Mouse (Mus musculus) erythroid progenitor cell, adult 5-6 weeks (primary cell): ENCODE data around the gene Ccr8. TPM values are rescaled to one million over a fixed set of nuclear protein-coding genes. Genes with fewer than 3 reads are reported as not detected.
"Not testable (repeated sequence)": the region's sequence is repeated elsewhere in the genome, so short reads cannot be mapped to it uniquely, and the experiment has no call there.

Experiments
- ATAC-seq: replicated peaks from 2 replicates; pipeline ENCODE4 v1.8.0; 2016; ENCODE audit warnings: moderate number of reproducible peaks, mild to moderate bottlenecking, moderate TSS enrichment, inconsistent platforms; ENCODE audit not compliant: poor library complexity, low FRiP score, severe bottlenecking
- total RNA-seq, 2 experiments: library from RNA; stranded (forward) in 1 of 2; stranded (reverse) in 1 of 2; fragments of 150-400 nt in 1 of 2; fragments of 186-747, 209-891 nt in 1 of 2; gene quantifications; 2 replicates each; pipeline versions ENCODE4 v1.2.3 to v1.2.4; 2015 to 2017; ENCODE audit warnings: low replicate concordance in 2 of 2

The Ccr8 gene
- total RNA-seq, 2 experiments from 2014 or later = not detected

DNA sequence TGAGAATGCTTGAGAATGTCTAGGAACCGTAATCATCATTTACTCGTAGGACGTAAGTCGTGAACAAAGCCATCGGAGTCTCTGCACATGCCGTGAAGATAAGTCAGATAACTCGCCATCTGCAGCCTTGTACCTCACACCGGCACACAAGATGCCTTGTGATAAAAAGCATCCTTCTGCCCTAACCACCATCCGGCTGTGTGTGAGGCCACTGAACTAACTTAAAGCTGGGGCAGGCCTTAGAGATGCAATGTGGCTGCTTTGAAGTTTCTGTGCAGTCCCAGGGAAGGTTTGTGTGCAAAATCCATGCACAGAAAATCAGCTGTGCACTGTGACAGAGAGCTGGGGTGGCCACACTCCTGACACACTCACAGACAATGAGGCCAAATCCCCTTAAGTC is 7.5 kb upstream of the Ccr8 start:
- no peak for ATAC-seq

DNA sequence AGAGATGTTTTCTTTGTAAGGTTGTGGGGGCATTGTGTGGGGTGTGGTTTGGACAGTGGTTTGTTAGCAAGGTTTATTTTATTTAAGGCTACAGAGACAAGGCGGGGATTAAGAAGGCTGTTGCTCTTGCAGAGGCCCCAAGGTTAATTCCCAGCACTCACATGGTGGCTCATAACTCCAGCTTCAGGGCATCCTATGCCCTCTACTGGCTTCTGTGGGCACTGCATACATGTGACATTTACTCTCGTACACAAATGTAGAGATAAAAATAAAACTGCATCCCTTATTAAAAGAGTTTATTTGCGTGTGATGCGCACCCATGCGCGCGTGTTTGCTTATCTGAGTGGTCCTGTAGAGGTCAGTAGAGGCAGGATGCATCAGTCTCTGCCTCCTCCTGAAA is 2.8 kb upstream of the Ccr8 start:
- no peak for ATAC-seq

DNA sequence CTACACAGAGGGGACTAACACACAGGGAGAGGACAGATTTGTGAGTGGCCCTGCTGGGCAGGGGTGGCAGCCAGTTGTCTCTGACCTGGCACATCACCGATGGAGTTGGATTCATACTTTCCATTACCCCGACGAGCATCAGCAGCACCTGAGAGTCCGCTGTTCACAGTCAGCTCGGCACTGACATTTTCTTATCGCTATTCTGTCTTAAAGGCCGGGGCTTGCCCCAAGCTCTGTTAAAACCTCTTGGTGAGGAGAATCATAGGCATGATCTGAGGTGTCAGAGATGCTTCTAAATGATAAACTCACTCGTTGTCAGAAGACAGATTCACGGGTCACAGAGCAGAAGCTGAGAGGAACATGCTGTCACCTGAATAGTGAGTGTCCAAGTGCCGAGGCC is 828 bp upstream of the Ccr8 start:
- no peak for ATAC-seq

DNA sequence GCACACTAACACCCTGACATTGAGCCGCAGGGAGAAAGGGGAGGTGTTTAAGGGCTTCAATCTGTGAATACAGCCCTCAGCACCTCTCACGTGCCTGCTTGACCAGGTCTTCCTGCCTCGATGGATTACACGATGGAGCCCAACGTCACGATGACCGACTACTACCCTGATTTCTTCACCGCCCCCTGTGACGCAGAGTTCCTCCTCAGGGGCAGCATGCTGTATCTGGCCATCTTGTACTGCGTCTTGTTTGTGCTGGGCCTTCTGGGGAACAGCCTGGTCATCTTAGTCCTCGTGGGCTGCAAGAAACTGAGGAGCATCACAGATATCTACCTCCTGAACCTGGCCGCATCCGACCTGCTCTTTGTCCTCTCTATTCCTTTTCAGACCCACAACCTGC is 1.8 kb downstream of the Ccr8 start:
- no peak for ATAC-seq

DNA sequence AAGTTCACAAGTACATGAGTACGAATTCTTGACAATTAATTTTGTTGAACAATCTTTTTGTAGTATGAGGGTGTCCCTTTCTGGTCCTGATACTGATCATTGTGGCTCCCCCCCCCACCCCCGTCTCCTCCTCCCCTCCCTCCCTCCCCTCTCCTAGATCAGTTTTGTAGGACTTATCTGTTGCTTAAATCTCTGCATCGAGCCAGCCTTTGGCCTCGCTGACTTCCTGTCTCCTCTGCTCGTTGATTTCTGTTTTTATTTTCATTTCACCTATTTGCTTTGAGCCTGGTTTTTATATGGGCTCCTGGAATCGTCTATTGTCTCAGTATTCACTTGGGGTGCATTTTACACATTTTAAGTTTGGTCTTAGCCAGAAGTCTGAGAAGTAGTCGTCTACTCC is 4.0 kb downstream of the Ccr8 start:
- no peak for ATAC-seq

DNA sequence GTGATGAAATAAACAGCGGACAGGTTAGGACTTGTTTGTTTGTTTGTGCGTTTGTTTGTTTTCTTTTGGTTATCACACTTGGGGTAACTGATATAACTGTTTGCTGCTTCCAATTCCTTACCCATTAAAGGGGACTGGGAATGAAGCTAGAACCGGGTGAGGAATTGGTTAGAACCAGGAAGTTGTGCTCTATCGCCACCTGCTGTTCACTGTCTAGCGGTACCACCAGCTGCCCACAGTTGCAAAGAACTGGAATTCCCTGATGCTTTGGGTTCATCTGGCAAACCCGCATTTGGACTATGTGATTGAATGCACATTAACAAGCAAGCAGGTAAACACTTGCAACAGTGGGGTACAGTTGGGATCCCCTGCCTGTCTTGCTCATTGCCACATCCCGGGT is 6.8 kb downstream of the Ccr8 start:
- peak; percentile 78; the same call in 1 of the 2 replicates for ATAC-seq

DNA sequence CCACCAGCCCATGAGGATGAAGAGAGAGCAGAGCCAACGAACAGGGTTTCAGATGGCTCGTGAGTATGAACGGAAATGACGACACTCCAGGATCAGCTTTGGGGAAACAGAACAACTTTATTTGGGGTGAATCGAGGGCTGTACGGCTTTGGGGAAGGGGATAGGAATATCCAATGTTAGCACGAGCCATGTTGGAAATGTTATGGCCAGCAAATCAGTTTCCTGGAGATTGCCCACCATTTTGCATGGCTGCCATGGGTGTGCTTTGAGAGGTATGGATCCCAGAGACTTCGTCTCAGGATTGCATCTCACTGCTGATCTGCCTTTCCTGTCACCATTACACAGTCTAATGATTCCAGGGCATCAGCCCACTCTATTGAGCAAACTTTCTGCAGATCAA is 7.4 kb downstream of the Ccr8 start:
- ATAC-seq = no peak

DNA sequence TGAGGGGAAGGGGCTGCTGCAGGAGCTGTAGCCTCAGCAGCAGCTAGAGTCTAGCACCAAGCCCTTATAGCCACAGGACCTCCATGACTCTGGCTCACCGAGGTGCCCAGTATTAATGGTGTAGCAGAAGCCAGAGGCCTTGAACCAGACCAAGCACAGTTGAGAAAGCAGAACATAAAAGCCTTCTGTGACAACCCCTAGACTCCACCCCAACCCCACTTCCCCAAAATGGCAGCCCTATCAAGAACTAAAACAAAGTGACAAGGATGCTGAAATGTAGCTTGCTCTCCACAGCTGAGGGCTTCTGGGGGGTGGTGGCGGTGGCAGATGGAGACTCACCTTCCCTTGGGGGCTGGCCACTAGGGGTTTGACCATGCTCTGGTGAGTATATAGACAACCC is 9.3 kb downstream of the Ccr8 start:
- ATAC-seq = no peak

DNA sequence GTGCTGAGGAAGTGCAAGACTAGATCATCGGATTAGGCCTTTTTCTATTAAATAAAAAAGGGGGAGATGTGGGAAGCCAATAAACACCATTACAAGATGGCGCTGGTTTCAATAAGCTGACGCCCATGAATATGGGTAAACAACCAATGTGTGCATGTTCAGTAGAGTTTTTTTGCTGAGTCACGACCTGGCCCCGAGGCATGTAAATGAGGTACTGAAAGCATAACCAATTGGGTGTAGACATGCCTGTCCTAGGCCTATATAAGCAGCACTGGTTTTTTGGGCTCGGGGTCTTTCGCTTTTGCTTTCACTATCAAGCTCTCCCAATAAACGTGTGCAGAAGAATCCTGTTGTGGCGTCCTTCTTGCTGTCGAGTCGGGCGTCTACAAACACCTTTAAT is 17.0 kb downstream of the Ccr8 start:
- ATAC-seq = not testable (repeated sequence)

DNA sequence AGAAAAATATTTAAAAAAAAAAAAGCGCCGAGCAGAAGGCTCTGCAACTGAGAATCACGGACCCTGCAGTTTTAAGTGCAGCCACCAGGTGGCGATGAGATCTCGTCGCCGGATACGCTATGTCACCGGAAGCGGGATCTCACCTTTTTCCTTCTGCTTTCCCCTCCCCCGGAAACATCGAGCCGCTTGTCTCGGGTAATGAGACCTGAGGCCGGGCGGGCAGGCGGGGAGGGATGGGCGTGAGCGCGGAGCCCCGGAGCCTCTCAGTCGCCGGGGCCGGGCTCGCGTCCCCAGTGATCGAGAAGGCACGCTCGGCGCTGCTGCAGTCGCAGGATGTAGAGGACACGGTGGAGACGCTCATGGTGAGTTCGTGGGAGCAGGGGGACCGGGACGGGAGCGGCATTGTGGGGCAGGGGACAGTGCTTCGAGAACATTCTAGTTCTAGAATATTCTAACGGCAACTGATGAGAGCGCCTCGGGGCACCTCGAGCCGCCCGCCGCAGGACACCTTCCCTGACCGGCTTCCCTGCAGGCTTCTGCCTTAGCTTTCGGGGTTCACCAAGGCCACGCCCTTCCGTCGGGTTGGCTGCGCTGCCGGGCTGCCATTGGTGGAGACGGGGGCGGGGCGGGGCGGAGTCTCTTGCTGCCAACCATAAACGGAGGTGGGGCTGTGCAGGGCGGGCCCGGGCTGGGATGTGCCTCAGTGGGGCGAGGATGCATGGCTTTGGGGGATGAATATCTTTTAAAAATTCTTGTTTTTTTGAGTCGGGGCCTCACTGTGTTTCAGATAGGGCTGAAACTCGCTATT is 18.5 kb downstream of the Ccr8 start, which contains the start of gene Slc25a38:
Gene Slc25a38, plus strand, starts transcription at position 164 of the 808 bp plus-strand sequence.
- peak; percentile 80 for ATAC-seq

DNA sequence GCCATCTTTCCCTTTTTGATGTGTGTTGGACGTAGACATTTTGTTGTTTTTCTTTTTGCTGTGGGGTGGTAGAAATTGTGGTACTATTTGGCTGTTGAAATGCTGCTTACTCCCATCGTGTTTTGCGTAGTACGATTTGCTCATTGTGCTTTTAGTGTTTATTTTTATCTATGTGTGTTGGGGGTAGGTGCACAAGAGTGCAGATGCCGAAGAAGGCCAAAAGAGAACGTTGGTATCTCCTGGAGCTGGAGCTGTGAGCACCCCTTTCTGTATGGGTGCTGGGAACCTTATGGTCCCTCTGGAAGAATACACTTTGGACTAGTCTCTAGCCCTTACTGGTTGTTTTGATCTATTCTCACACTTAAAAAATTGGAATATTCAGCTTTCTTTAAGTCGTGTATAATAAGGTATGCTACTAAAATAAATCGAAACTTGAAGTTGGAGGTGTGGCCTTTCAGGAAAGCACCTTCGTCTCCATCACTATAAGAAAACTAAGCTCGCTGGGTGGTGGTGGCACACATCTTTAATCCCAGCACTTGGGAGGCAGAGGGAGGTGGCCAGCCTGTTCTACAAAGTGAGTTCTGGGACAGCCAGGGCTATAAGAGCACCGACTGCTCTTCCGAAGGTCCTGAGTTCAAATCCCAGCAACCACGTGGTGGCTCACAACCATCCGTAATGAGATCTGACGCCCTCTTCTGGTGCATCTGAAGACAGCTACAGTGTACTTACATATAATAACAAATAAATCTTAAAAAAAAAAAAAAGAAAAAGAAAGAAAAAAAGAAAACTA is 19.4 kb downstream of the Ccr8 start:
- ATAC-seq = no peak

DNA sequence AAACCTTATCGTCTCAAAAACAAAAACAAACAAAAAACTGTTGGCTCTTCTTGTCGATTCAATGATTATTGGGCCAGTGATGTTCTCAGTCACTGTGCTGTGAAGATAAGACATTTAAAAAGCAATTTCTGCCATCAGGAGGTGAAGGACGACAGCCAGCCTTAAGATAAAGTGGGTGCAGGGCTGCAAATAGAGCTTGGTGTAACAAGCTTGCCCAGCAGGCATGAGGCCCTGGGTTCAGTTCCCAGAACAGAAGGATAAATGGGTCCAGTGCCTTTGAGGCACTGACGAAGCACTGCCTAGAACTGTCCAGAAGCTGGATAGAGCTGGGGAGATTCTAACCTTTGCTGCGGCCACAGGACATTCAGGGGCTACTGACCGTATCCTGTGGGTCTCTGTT is 20.6 kb downstream of the Ccr8 start:
- ATAC-seq = peak; percentile 33

DNA sequence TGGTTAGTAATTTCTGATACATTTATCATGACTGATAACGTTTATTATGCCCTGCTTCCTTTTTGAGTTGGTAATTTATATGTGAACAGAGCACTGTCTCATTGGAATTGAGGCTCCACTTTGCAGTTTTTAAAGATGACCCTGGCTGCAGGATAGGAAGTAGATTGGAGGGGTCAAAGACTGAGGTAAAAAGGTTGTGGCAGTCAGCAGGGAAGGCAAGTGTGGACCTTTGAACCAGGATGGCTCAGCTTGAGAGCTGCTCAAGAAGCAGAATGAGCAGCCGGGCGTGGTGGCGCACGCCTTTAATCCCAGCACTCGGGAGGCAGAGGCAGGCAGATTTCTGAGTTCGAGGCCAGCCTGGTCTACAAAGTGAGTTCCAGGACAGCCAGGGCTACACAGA is 21.5 kb downstream of the Ccr8 start:
- ATAC-seq = no peak

DNA sequence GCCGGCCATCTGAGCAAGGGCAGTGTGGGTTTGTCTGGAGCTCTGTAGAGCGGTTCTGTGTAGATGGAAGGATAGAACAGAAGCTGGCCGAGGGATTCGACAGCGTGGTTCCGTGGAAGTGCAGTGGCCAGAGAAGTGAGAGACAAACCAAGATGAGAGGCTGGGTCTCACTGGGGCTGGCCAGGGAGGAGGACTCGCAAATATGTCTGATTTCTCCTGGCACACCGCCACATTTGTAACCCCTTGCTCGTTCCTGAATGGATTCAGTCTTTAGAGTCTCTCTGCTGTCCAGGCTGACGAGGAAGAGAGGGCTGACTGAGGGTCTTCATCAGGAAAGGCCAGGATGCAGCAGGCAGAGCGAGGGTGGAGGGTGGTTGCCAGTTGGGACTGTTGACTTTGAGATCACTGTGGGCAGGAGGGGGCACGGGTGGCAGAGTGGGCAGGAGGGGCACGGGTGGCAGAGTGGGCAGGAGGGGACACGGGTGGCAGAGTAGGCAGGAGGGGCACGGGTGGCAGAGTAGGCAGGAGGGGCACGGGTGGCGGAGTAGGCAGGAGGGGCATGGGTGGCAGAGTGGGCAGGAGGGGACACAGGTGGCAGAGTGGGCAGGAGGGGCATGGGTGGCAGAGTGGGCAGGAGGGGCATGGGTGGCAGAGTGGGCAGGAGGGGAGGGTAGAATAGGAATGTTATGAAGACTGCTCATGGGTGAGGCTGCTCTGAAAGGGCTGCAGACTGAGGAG is 22.3 kb downstream of the Ccr8 start:
- ATAC-seq = no peak

DNA sequence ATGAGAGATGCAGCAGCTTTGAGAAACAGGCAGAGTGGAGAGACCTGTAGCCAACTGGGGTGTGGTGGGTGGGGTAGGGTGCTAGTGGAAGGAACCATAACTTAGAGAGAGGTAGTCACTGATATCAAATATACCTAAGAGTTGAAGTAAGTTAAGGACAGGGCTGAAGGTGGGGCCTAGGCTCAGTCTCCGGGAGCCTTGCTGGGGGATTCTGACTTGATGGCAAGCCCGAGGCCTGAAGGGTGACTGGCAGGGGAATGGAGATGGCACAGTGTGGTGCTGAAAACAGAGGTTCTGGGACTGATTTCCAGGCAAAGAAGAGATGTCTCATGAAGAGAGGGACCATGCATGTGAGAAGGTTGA is 22.9 kb downstream of the Ccr8 start:
- peak; percentile 55 for ATAC-seq

DNA sequence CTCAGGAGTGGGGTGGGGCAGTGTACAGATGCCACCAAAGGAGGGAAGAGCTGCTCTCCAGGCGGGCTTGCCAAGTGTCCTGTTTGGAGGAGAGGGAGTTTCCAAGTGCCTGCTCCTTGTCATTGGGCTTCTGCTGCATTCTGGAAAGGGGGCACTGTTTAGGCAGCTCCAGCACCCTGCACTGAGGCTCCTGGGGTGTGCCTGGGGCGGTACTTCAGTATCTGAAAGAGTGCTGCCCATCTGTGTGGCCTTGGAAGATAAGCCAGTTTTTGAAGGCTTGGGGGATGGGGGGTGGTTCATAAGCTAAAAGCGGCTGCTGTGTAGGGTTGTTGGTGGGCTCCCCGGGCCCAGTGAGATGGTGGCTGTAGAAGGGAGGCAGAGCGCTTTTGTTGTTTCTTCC is 23.7 kb downstream of the Ccr8 start:
- ATAC-seq = peak; percentile 68

DNA sequence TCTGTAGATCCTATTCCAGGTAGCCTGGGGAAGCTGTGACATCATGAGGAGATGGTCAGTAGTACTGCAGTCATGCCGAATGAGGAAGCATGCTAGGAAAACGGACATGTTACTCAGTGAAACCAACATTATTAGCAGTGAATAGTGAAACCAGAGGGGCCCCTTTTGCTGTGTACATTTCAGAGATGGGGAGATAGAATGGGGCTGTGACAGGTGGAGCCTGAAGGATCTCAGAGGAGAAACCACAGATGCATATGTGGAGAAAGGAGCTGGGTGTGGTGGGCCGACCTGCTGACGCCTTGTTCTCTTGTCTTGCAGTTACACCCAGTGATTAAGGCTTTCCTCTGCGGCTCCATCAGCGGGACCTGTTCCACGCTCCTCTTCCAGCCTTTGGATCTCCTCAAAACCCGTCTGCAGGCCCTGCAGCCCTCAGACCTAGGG is 24.3 kb downstream of the Ccr8 start:
- peak; percentile 66 for ATAC-seq

DNA sequence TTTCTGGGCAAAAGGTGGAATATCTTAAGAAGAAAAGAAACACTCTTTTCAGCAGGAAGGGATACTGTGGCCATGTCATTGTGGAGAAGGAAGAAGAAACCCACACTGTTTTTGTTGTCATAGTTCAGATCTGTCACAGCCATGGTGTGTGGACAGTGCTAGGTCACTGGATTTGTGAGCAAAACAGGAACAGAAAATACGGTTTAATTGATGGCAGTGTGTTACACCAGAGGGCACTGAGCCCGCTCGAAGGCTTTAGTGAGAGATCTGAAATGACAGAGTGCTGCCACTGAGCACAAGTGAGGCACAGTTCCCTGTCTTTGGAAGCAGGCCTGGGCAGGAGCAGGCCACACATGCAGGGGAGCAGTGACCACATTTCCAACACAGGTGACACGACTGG is 26.3 kb downstream of the Ccr8 start:
- no peak for ATAC-seq

DNA sequence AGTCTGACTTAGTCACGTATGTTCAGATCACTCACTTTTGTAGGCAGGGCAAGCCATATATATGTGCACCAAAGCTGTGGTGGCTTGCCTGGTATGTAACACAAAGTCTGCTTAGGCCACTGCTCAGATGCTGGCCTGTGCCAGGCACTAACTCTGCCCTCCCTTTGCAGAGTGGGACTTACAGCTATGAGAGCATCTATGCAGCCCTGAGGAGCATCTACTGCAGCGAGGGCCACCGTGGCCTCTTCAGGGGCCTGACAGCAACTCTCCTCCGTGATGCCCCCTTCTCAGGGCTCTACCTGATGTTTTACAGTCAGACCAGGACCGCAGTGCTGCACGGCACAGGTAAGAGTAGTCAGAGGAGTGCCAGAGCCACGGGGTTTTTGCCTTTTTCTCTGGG is 28.6 kb downstream of the Ccr8 start:
- ATAC-seq = no peak

DNA sequence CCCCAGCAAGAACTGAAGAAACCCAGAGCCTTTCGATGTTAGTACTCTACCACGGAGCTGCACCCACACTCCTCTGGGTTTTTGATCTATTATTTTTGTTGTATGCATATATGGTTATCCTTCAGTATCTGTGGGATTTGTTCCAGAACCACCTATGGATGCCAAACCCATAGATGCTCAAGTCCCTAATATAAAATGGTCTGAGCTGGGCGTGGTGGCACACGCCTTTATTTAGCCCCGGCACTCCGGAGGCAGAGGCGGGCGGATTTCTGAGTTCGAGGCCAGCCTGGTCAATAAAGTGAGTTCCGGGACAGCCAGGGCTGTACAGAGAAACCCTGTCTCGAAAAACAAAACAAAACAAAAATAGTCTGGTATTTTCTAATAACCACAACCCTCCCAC is 35.0 kb downstream of the Ccr8 start:
- no peak for ATAC-seq
